Mouse (Mus musculus) stomach, embryonic 16.5 days (tissue): Measurements from ENCODE around the gene Phgdh. TPM values are rescaled to one million over a fixed set of nuclear protein-coding genes. Genes with fewer than 3 reads are reported as not detected.
A peak's percentile ranks its signal among the peaks of the same experiment; 100 is the strongest.

ENCODE experiments used
- ATAC-seq: fragments of 200-750 bp; cut with Nextera tagmentation; 2 replicates; pipeline ENCODE4 v1.8.0; 2017; ENCODE audit warnings: moderate number of reproducible peaks, moderate TSS enrichment; ENCODE audit not compliant: insufficient read depth, low FRiP score
- H3K27ac ChIP-seq: fragments of 300-500 bp; sonication (generic); 2 replicates; pipeline ENCODE4 v1.5.1; 2014; ENCODE audit warnings: low read length
- H3K27me3 ChIP-seq: fragments of 300-500 bp; sonication (generic); 2 replicates; pipeline ENCODE4 v1.6.1; 2014; ENCODE audit warnings: low read length, control low read depth, mixed read lengths; ENCODE audit not compliant: control insufficient read depth, insufficient read depth
- H3K36me3 ChIP-seq: fragments of 300-500 bp; sonication (generic); 2 replicates; pipeline ENCODE4 v1.6.1; 2014; ENCODE audit warnings: low read length; ENCODE audit not compliant: control insufficient read depth, insufficient read depth
- H3K4me1 ChIP-seq: fragments of 300-500 bp; sonication (generic); 2 replicates; pipeline ENCODE4 v1.6.1; 2014; ENCODE audit warnings: low read length, control low read depth, mixed read lengths; ENCODE audit not compliant: control insufficient read depth, insufficient read depth
- H3K4me2 ChIP-seq: fragments of 300-500 bp; sonication (generic); 2 replicates; pipeline ENCODE4 v1.6.1; 2014; ENCODE audit warnings: low read depth, low read length, mixed read lengths
- H3K4me3 ChIP-seq: fragments of 300-500 bp; sonication (generic); replicated peaks from 2 replicates; pipeline ENCODE4 v1.5.1; 2014; ENCODE audit warnings: mild to moderate bottlenecking, low read length
- H3K9ac ChIP-seq: fragments of 300-500 bp; sonication (generic); 2 replicates; pipeline ENCODE4 v1.6.1; 2014; ENCODE audit warnings: low read length
- H3K9me3 ChIP-seq: fragments of 300-500 bp; sonication (generic); replicated peaks from 2 replicates; pipeline ENCODE4 v1.6.1; 2016; ENCODE audit warnings: low read length, control low read depth; ENCODE audit not compliant: control insufficient read depth
- WGBS: fragments of 180-500 bp; shearing (Covaris S2); extraction: QIAGEN DNeasy Blood & Tissue Kit; methylation state at CpG from one replicate; pipeline ENCODE4 v1.1.7; 2014; 5-methylcytosine and 5-hydroxymethylcytosine counted together
- polyA plus RNA-seq: library from polyadenylated mRNA; unstranded; fragments of >200 nt; fragmentation: Nextera tagmentation; extraction: Ambion mirVana; gene quantifications from 2 replicates; pipeline ENCODE4 v1.2.1, GENCODE M21; 2015

Gene Phgdh
- polyA plus RNA-seq, 1 experiment from 2014 or later, result 234 TPM

- Histone ChIP-seq H3K4me1 (no peaks in the 10 kb centered on the region), H3K9ac (no peak overlapping the region), H3K27ac (no peak overlapping the region), H3K9me3 (no peaks in the 10 kb centered on the region), H3K4me3 (no peak overlapping the region), H3K4me2 (no peak overlapping the region), H3K36me3 (no peaks in the 10 kb centered on the region), H3K27me3 (no peaks in the 10 kb centered on the region)
- WGBS, result 59% methylated on average over 6 of the region's 6 CpGs
- ATAC-seq, result no peak
Observed at GRCm38 (mm10) chr3:98356026-98356365, 16.2 kb upstream of the Phgdh start.

GRCm38 (mm10) chr3:98355344-98356025, 15.7 kb upstream of the Phgdh start:
- no peak for ATAC-seq
- no peak overlapping the region for H3K4me2 ChIP-seq
- no peaks in the 10 kb centered on the region for H3K4me1 ChIP-seq
- 59% methylated on average over 10 of the region's 10 CpGs for WGBS
- H3K9ac ChIP-seq, result no peak overlapping the region
- H3K27ac ChIP-seq, result no peak overlapping the region
- H3K9me3 ChIP-seq, result no peaks in the 10 kb centered on the region
- no peaks in the 10 kb centered on the region for H3K36me3 ChIP-seq
- no peak overlapping the region for H3K4me3 ChIP-seq
- 0 out of 2 replicates have a peak, but pooled peaks cover 4% of the 10 kb centered on the region for H3K27me3 ChIP-seq

GRCm38 (mm10) chr3:98353892-98354291, 14.1 kb upstream of the Phgdh start:
- no peaks in the 10 kb centered on the region for H3K9me3 ChIP-seq
- H3K4me1 ChIP-seq, result no peaks in the 10 kb centered on the region
- 0 out of 2 replicates have a peak, but pooled peaks cover 4% of the 10 kb centered on the region for H3K27me3 ChIP-seq
- no peak for ATAC-seq
- H3K4me3 ChIP-seq, result no peak overlapping the region
- no peak overlapping the region for H3K27ac ChIP-seq
- H3K4me2 ChIP-seq, result no peak overlapping the region
- no peak overlapping the region for H3K9ac ChIP-seq
- no peaks in the 10 kb centered on the region for H3K36me3 ChIP-seq
- 28% methylated on average over 7 of the region's 7 CpGs for WGBS

GRCm38 (mm10) chr3:98348705-98349104, 8.9 kb upstream of the Phgdh start:
- no peaks in the 10 kb centered on the region for H3K36me3 ChIP-seq
- ATAC-seq, result no peak
- no peak overlapping the region for H3K27ac ChIP-seq
- H3K4me2 ChIP-seq, result no peak overlapping the region
- WGBS, result 17% methylated on average over 7 of the region's 8 CpGs
- no peak overlapping the region for H3K9ac ChIP-seq
- no peaks in the 10 kb centered on the region for H3K9me3 ChIP-seq
- H3K4me3 ChIP-seq, result no peak overlapping the region
- 0 out of 2 replicates have a peak, but pooled peaks cover 4% of the 10 kb centered on the region for H3K27me3 ChIP-seq
- no peaks in the 10 kb centered on the region for H3K4me1 ChIP-seq

GRCm38 (mm10) chr3:98348106-98348505, 8.3 kb upstream of the Phgdh start:
- no peak overlapping the region for H3K4me2 ChIP-seq

GRCm38 (mm10) chr3:98343235-98343634, 3.4 kb upstream of the Phgdh start:
- no peak overlapping the region for H3K9ac ChIP-seq
- H3K4me3 ChIP-seq, result no peak overlapping the region
- no peak overlapping the region for H3K4me2 ChIP-seq
- no peaks in the 10 kb centered on the region for H3K9me3 ChIP-seq
- H3K36me3 ChIP-seq, result no peaks in the 10 kb centered on the region
- H3K27me3 ChIP-seq, result no peaks in the 10 kb centered on the region
- H3K27ac ChIP-seq, result no peak overlapping the region
- 0 out of 2 replicates have a peak, but pooled peaks cover 3% of the 10 kb centered on the region for H3K4me1 ChIP-seq
- WGBS, result 77% methylated on average over 3 of the region's 3 CpGs
- no peak for ATAC-seq

More at GRCm38 (mm10) chr3:98348106-98348505, 8.3 kb upstream of the Phgdh start:
- no peak for ATAC-seq
- no peaks in the 10 kb centered on the region for H3K9me3 ChIP-seq
- H3K4me1 ChIP-seq, result no peaks in the 10 kb centered on the region
- no peak overlapping the region for H3K9ac ChIP-seq
- no peak overlapping the region for H3K4me3 ChIP-seq
- WGBS, result 65% methylated on average over 6 of the region's 6 CpGs
- 0 out of 2 replicates have a peak, but pooled peaks cover 4% of the 10 kb centered on the region for H3K27me3 ChIP-seq
- no peaks in the 10 kb centered on the region for H3K36me3 ChIP-seq
- no peak overlapping the region for H3K27ac ChIP-seq

- no peaks in the 10 kb centered on the region for H3K27me3 ChIP-seq
- no peak overlapping the region for H3K4me2 ChIP-seq
- no peak overlapping the region for H3K27ac ChIP-seq
- WGBS, result 84% methylated on average over 17 of the region's 17 CpGs
- no peak overlapping the region for H3K4me3 ChIP-seq
- no peaks in the 10 kb centered on the region for H3K36me3 ChIP-seq
- H3K4me1 ChIP-seq, result peaks cover 22% of the 10 kb centered on the region
- H3K9ac ChIP-seq, result no peak overlapping the region
- ATAC-seq, result no peak
- H3K9me3 ChIP-seq, result no peaks in the 10 kb centered on the region
Observed at GRCm38 (mm10) chr3:98340818-98341594, 1.2 kb upstream of the Phgdh start.

- under 1% methylated on average over 46 of the region's 46 CpGs for WGBS
- H3K36me3 ChIP-seq, result no peaks in the 10 kb centered on the region
Observed at GRCm38 (mm10) chr3:98339097-98339705, 589 bp downstream of the Phgdh start.

GRCm38 (mm10) chr3:98338584-98339041, 1.2 kb downstream of the Phgdh start:
- peak overlapping the region; percentile 73 for H3K4me3 ChIP-seq
- no peaks in the 10 kb centered on the region for H3K9me3 ChIP-seq
- peak overlapping the region; percentile 93 for H3K4me2 ChIP-seq
- H3K36me3 ChIP-seq, result no peaks in the 10 kb centered on the region
- peak; percentile 66; the same call in 1 of the 2 replicates for ATAC-seq
- WGBS, result 4% methylated on average over 15 of the region's 15 CpGs
- H3K27ac ChIP-seq, result peak overlapping the region; percentile 76
- no peaks in the 10 kb centered on the region for H3K27me3 ChIP-seq
- peak overlapping the region; percentile 80 for H3K9ac ChIP-seq
- H3K4me1 ChIP-seq, result peaks cover 22% of the 10 kb centered on the region

More at GRCm38 (mm10) chr3:98339097-98339705, 589 bp downstream of the Phgdh start:
- Histone ChIP-seq H3K27ac (peak overlapping the region; percentile 76), H3K9ac (peak overlapping the region; percentile 80), H3K4me1 (peaks cover 22% of the 10 kb centered on the region), H3K9me3 (no peaks in the 10 kb centered on the region), H3K4me2 (peak overlapping the region; percentile 93), H3K4me3 (peak overlapping the region; percentile 73), H3K27me3 (no peaks in the 10 kb centered on the region)
- ATAC-seq, result peak; percentile 27
